Mouse (Mus musculus): ENCODE measurements around the gene Rchy1. TPM values are rescaled to one million over a fixed set of nuclear protein-coding genes. Genes with fewer than 3 reads are reported as not detected.

The Rchy1 gene
- polyA plus RNA-seq (2012; rRNA removed; ENCODE audit: low replicate concordance): 5.1 and 7.0 TPM in 2 replicates

DNA sequence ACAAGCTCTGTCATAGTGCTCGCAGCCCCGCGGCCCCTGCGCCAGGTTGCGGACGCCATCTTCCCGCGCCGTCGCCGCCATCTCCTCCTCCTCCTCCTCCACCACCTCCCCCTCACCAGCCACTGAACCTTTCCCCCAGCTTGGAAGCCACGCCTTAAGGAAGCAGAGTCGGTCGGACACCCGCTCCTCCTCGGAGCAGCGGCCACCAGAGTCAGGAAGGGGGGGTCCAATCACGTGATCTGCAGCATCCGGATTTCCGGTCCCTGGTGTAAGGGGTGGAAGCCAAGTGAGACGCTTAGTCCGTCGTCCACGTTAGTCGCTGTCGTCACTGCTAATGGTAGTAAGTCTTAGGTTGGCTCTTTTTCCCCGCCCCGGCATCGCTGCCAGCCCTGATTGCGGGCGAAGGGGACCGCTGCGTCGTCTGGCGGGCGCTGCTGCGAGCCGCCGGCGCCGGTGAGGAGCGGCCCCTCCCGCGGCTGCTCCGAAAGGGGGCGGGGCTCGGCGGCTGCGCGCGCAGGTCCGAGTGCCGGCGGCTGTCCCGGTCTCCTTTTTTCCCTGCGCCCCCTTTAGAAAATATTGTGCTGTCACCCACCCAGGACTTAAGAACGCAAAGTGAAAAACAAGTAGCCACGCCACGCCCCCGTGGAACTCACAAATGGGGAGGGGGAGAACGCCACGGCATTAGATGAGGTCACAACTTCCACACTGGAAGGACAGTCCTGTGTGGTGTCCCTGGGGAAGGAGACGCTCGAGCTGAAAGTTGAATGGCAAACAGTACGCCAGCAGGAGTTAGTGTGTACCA lies at the start of gene Rchy1:
Gene Rchy1 (minus strand): TSS at position 430 of the 802 bp plus-strand sequence.

DNA sequence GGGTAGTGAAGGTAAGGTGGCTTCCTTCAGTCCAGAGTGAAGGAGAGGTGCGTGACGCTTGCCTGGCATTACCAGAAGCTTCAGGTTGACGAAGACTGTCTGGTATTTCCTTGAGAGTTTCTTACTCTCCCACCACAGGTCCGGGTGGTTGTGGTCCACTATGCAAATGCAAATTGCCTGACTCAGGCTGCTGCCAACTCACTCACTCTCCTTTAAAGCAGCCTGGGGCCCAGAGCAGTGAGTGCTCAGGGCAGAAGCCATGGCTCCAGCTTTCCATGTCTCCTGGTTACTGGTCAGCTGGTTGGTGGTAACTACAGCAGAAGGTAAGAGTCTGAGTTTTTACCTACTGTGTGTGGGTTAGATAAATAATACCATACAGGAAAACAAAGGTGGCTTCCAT lies 24.4 kb upstream of the Rchy1 start, which contains the start of gene Odaph:
Gene Odaph (plus strand): TSS at position 240 of the 400 bp plus-strand sequence.

Other genes with a start within 250 kb of the Rchy1 start
- not detected in 2 replicates for gene Odaph, start 24.4 kb upstream of the Rchy1 start, polyA plus RNA-seq (2012; rRNA removed; ENCODE audit: low replicate concordance)
- 0.20 and 0.21 TPM in 2 replicates for gene Cdkl2, start 80.8 kb upstream of the Rchy1 start, polyA plus RNA-seq (2012; rRNA removed; ENCODE audit: low replicate concordance)
- 3.8 and 5.1 TPM in 2 replicates for gene G3bp2, start 120.7 kb upstream of the Rchy1 start, polyA plus RNA-seq (2012; rRNA removed; ENCODE audit: low replicate concordance)
- gene Uso1, start 174.9 kb upstream of the Rchy1 start, polyA plus RNA-seq (2012; rRNA removed; ENCODE audit: low replicate concordance): 15.4 and 21.6 TPM in 2 replicates

Measured in duodenum, adult 2 months (tissue).